Mouse (Mus musculus) frontal cortex, adult (tissue): Measurements from ENCODE around the gene Gm7942.
"Not testable (repeated sequence)": the region's sequence is repeated elsewhere in the genome, so short reads cannot be mapped to it uniquely, and the experiment has no call there.

Source experiments
- ATAC-seq: cut with Nextera tagmentation; 2 replicates; pipeline ENCODE4 v1.9.2; 2017; ENCODE audit warnings: mild to moderate bottlenecking, moderate library complexity, mixed read lengths; ENCODE audit not compliant: low TSS enrichment

Gene Gm7942

DNA sequence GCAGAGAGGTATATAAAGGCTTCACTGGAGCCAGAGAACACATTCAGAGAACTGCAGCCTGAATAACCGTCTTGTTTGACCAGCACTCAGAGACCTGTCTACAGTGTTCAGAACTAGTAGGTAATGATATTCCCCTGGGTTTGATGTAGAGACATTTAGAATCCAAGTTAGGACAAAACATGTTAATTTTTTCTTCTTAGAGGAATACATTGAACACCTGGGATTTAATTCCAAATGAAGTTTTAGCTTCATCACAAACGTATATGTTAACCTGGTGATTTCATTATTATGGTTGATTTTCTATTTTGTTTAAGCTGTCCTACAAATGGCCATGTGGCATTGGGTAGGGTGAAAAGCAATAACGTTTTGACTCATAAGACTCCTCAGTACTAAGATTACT is at the start of gene Gm7942:
Gene Gm7942, plus strand, starts transcription at position 301 of the 400 bp plus-strand sequence.
- ATAC-seq, result not testable (repeated sequence)
